Mouse (Mus musculus) forebrain, postnatal 0 days (tissue): Measurements from ENCODE around the gene B230104I21Rik. TPM values are rescaled to one million over a fixed set of nuclear protein-coding genes. Genes with fewer than 3 reads are reported as not detected.

Source experiments
- ATAC-seq: fragments of 200-750 bp; cut with Nextera tagmentation; 2 replicates; pipeline ENCODE4 v1.8.0; 2017; ENCODE audit warnings: mild to moderate bottlenecking, moderate library complexity
- DNase-seq: peaks from one replicate; pipeline ENCODE4 v3.0.0-alpha.2; 2015
- H3K27ac ChIP-seq: fragments of 300-500 bp; sonication (generic); 2 replicates; pipeline ENCODE4 v1.5.1; 2014; ENCODE audit warnings: low read depth, mild to moderate bottlenecking, antibody characterized with exemption, low read length, moderate library complexity, mixed read lengths
- H3K27me3 ChIP-seq: fragments of 300-500 bp; sonication (generic); 2 replicates; pipeline ENCODE4 v1.6.1; 2014; ENCODE audit warnings: mild to moderate bottlenecking, low read length, mixed read lengths; ENCODE audit not compliant: insufficient read depth
- H3K36me3 ChIP-seq: fragments of 300-500 bp; sonication (generic); 2 replicates; pipeline ENCODE4 v1.6.1; 2014; ENCODE audit warnings: mild to moderate bottlenecking, moderate library complexity; ENCODE audit not compliant: insufficient read depth
- H3K4me1 ChIP-seq: fragments of 300-500 bp; sonication (generic); 2 replicates; pipeline ENCODE4 v1.6.1; 2014; ENCODE audit warnings: antibody characterized with exemption; ENCODE audit not compliant: insufficient read depth
- H3K4me2 ChIP-seq: fragments of 300-500 bp; sonication (generic); 2 replicates; pipeline ENCODE4 v1.6.1; 2014; ENCODE audit warnings: low read depth, mild to moderate bottlenecking, moderate library complexity
- H3K4me3 ChIP-seq: fragments of 300-500 bp; sonication (generic); 2 replicates; pipeline ENCODE4 v1.5.1; 2014; ENCODE audit warnings: low read depth, low read length, mixed read lengths
- H3K9ac ChIP-seq: fragments of 300-500 bp; sonication (generic); 2 replicates; pipeline ENCODE4 v1.6.1; 2014; ENCODE audit warnings: mild to moderate bottlenecking
- H3K9me3 ChIP-seq: fragments of 300-500 bp; sonication (generic); 2 replicates; pipeline ENCODE4 v1.6.1; 2016; ENCODE audit warnings: low read length
- CTCF ChIP-seq: sonication (generic); IDR thresholded peaks from 2 replicates; pipeline ENCODE4 v1.5.1; 2016; ENCODE audit warnings: antibody characterized with exemption, control low read depth, low read depth
- WGBS: fragments of 180-500 bp; shearing (Covaris S2); extraction: QIAGEN DNeasy Blood & Tissue Kit; methylation state at CpG from one replicate; pipeline ENCODE4 v1.1.7; 2014; 5-methylcytosine and 5-hydroxymethylcytosine counted together
- polyA plus RNA-seq: library from polyadenylated mRNA; unstranded; fragments of >200 nt; fragmentation: Nextera tagmentation; extraction: Ambion mirVana; gene quantifications from 2 replicates; pipeline ENCODE4 v1.2.1, GENCODE M21; 2015
- total RNA-seq: library from RNA; depleted of rRNA; stranded (reverse); fragments of >200 nt; gene quantifications from 2 replicates; pipeline ENCODE4 v1.2.3, GENCODE M21; 2014

The B230104I21Rik gene
- total and polyA plus RNA-seq, 2 experiments from 2014 or later = 0.90 TPM; not detected in 1

GRCm38 (mm10) chr4:154310576-154311262 lies 25.2 kb upstream of the B230104I21Rik start:
- Histone ChIP-seq H3K4me1 (no peaks in the 10 kb centered on the region), H3K27me3 (no peaks in the 10 kb centered on the region), H3K27ac (no peak overlapping the region), H3K9me3 (no peaks in the 10 kb centered on the region), H3K9ac (no peak overlapping the region), H3K4me3 (no peak overlapping the region), H3K36me3 (no peaks in the 10 kb centered on the region), H3K4me2 (no peak overlapping the region)
- no peak for TF ChIP-seq CTCF
- ATAC-seq (no peak), DNase-seq (no peak)
- 81% methylated on average over 9 of the region's 9 CpGs for WGBS

DNA sequence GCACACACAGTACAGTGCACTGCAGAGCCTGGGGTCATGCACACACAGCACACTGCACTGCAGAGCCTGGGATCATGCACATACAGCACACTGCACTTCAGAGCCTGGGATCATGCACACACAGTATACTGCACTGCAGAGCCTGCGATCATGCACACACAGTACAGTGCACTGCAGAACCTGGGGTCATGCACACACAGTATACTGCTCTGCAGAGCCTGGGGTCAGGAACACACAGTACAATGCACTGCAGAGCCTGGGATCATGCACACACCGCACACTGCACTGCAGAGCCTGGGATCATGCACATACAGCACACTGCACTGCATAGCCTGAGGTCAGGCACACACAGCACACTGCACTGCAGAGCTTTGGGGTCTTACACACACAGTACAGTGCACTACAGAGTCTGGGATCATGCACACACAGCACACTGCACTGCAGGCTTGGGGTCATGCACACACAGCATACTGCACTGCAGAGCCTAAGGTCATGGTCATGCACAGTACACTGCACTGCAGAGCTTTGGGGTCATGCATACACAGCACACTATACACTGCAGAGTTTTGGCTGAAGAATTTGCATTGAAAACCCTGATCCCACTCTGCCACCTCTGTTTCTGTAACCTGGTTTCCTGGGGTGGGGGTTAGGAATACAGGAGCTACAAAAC lies 23.6 kb upstream of the B230104I21Rik start:
- no peak overlapping the region for H3K9ac ChIP-seq
- peak overlapping the region; percentile 36; the same call in 1 of the 2 replicates for H3K27ac ChIP-seq
- no peaks in the 10 kb centered on the region for H3K4me1 ChIP-seq
- WGBS = 87% methylated on average over 2 of the region's 2 CpGs
- H3K27me3 ChIP-seq = no peaks in the 10 kb centered on the region
- no peak overlapping the region for H3K4me3 ChIP-seq
- no peak for TF ChIP-seq CTCF
- H3K4me2 ChIP-seq = no peak overlapping the region
- ATAC-seq (no peak), DNase-seq (no peak)
- no peaks in the 10 kb centered on the region for H3K9me3 ChIP-seq
- H3K36me3 ChIP-seq = no peaks in the 10 kb centered on the region

GRCm38 (mm10) chr4:154312935-154313621 lies 22.8 kb upstream of the B230104I21Rik start:
- no peak overlapping the region for H3K9ac ChIP-seq
- ATAC-seq = peak; percentile 91
- H3K36me3 ChIP-seq = no peaks in the 10 kb centered on the region
- H3K4me2 ChIP-seq = no peak overlapping the region
- no peaks in the 10 kb centered on the region for H3K9me3 ChIP-seq
- no peaks in the 10 kb centered on the region for H3K4me1 ChIP-seq
- TF ChIP-seq CTCF = no peak
- H3K27me3 ChIP-seq = no peaks in the 10 kb centered on the region
- DNase-seq = peak; percentile 56
- 5% methylated on average over 4 of the region's 4 CpGs for WGBS
- peak overlapping the region; percentile 59 for H3K27ac ChIP-seq
- no peak overlapping the region for H3K4me3 ChIP-seq

GRCm38 (mm10) chr4:154313622-154313967 lies 22.3 kb upstream of the B230104I21Rik start:
- no peak for DNase-seq

DNA sequence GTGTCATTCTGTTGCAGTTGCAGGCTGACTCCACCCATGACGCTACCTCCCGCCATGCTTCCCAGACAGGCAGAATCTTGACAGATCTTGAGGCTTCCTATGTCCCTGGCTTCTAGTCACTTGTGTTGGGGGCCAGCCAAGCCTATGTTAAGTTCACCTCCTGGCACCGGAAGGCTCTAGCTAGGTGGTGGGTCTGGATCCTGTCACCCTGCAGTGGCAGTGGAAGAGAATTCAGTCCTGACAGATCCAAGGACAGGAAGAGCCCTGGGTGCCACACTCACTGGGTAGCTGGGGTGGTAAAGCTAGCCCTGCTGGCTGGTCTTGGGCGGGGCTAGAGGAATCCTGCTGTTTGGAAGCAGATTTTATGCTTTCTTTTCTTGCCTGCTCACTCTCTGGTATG lies 10.5 kb upstream of the B230104I21Rik start:
- Histone ChIP-seq H3K4me1 (no peaks in the 10 kb centered on the region), H3K36me3 (no peaks in the 10 kb centered on the region), H3K4me3 (no peak overlapping the region), H3K27me3 (no peaks in the 10 kb centered on the region), H3K27ac (no peak overlapping the region), H3K4me2 (no peak overlapping the region), H3K9ac (no peak overlapping the region), H3K9me3 (no peaks in the 10 kb centered on the region)
- 73% methylated on average over 4 of the region's 4 CpGs for WGBS
- no peak for TF ChIP-seq CTCF
- no peak for ATAC-seq
- no peak for DNase-seq

More at GRCm38 (mm10) chr4:154313622-154313967, 22.3 kb upstream of the B230104I21Rik start:
- H3K4me2 ChIP-seq = no peak overlapping the region
- no peak for TF ChIP-seq CTCF
- H3K4me1 ChIP-seq = no peaks in the 10 kb centered on the region
- H3K36me3 ChIP-seq = no peaks in the 10 kb centered on the region
- no peaks in the 10 kb centered on the region for H3K9me3 ChIP-seq
- no peak overlapping the region for H3K9ac ChIP-seq
- 43% methylated on average over 11 of the region's 11 CpGs for WGBS
- peak overlapping the region; percentile 59 for H3K27ac ChIP-seq
- no peaks in the 10 kb centered on the region for H3K27me3 ChIP-seq
- no peak for ATAC-seq
- H3K4me3 ChIP-seq = no peak overlapping the region

- 22% methylated on average over 20 of the region's 20 CpGs for WGBS
- Histone ChIP-seq H3K4me1 (no peaks in the 10 kb centered on the region), H3K36me3 (no peaks in the 10 kb centered on the region), H3K4me2 (no peak overlapping the region), H3K4me3 (no peak overlapping the region), H3K27ac (no peak overlapping the region), H3K27me3 (no peaks in the 10 kb centered on the region), H3K9me3 (no peaks in the 10 kb centered on the region), H3K9ac (no peak overlapping the region)
- ATAC-seq = no peak
- DNase-seq = no peak
- no peak for TF ChIP-seq CTCF
Observed at GRCm38 (mm10) chr4:154328431-154328830, 7.5 kb upstream of the B230104I21Rik start.

DNA sequence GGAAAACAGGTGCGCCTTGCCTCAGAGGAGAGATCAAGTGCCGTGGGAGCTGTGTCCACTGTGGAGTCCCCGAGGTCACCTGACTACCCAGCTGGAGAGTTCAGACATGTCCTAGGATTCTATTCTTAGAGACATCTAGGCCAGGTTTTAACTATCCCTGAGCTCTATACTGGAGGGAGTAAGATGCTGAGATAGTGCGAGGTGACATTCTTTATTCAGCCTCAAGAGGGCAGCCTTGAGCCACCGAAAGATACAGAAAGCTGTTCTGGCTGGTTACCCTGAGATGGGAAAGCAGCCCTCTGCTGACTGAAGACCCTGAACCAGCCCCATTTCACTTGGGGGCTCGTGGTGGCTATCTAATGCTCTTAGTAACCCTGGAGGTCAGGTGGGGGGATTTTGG lies 7.1 kb upstream of the B230104I21Rik start:
- Histone ChIP-seq H3K4me1 (no peaks in the 10 kb centered on the region), H3K4me3 (no peak overlapping the region), H3K9ac (no peak overlapping the region), H3K27ac (no peak overlapping the region), H3K27me3 (no peaks in the 10 kb centered on the region), H3K4me2 (no peak overlapping the region), H3K36me3 (no peaks in the 10 kb centered on the region), H3K9me3 (no peaks in the 10 kb centered on the region)
- DNase-seq (peak; percentile 92), ATAC-seq (peak; percentile 90)
- WGBS = 13% methylated on average over 6 of the region's 6 CpGs
- peak; percentile 90 for TF ChIP-seq CTCF
